Mouse (Mus musculus) forebrain, embryonic 12.5 days (tissue): ENCODE measurements at regions not wholly inside any gene's neighbourhood (a gene's known extent, or its start where the extent isn't known, plus 50 kb on each side); places are given as distances from the start of the nearest gene placed in this dataset.
A peak's percentile ranks its signal among the peaks of the same experiment; 100 is the strongest.

Experiments
- ATAC-seq: fragments of 200-750 bp; cut with Nextera tagmentation; 2 replicates; pipeline ENCODE4 v1.8.0; 2017; ENCODE audit warnings: moderate TSS enrichment; ENCODE audit not compliant: low FRiP score
- H3K27ac ChIP-seq: fragments of 300-500 bp; sonication (generic); 2 replicates; pipeline ENCODE4 v1.5.1; 2016; ENCODE audit warnings: mild to moderate bottlenecking
- H3K27me3 ChIP-seq: fragments of 300-500 bp; sonication (generic); 2 replicates; pipeline ENCODE4 v1.6.1; 2016; ENCODE audit warnings: mild to moderate bottlenecking
- H3K36me3 ChIP-seq: fragments of 300-500 bp; sonication (generic); replicated peaks from 2 replicates; pipeline ENCODE4 v1.6.1; 2016; ENCODE audit warnings: mild to moderate bottlenecking
- H3K4me1 ChIP-seq: fragments of 300-500 bp; sonication (generic); 2 replicates; pipeline ENCODE4 v1.6.1; 2016
- H3K4me2 ChIP-seq: fragments of 300-500 bp; sonication (generic); 2 replicates; pipeline ENCODE4 v1.6.1; 2016; ENCODE audit warnings: mild to moderate bottlenecking, moderate library complexity
- H3K4me3 ChIP-seq: fragments of 300-500 bp; sonication (generic); replicated peaks from 2 replicates; pipeline ENCODE4 v1.5.1; 2016; ENCODE audit warnings: mild to moderate bottlenecking
- H3K9ac ChIP-seq: fragments of 300-500 bp; sonication (generic); 2 replicates; pipeline ENCODE4 v1.6.1; 2016; ENCODE audit warnings: mild to moderate bottlenecking
- H3K9me3 ChIP-seq: fragments of 300-500 bp; sonication (generic); 2 replicates; pipeline ENCODE4 v1.6.1; 2016
- WGBS: fragments of 180-500 bp; shearing (Covaris S2); methylation state at CpG from one replicate; pipeline ENCODE4 v1.1.7; 2016; 5-methylcytosine and 5-hydroxymethylcytosine counted together

GRCm38 (mm10) chr10:60914391-60914790 is 83.0 kb upstream of the Unc5b start:
- Histone ChIP-seq H3K4me3 (no peak overlapping the region), H3K9ac (no peak overlapping the region), H3K36me3 (no peaks in the 10 kb centered on the region), H3K4me1 (peaks cover 45% of the 10 kb centered on the region), H3K27ac (no peak overlapping the region), H3K27me3 (peaks cover 2% of the 10 kb centered on the region; the same call in 1 of the 2 replicates), H3K4me2 (no peak overlapping the region), H3K9me3 (no peaks in the 10 kb centered on the region)
- ATAC-seq: no peak
- WGBS: 44% methylated on average over 7 of the region's 7 CpGs

- Histone ChIP-seq H3K9ac (no peak overlapping the region), H3K9me3 (no peaks in the 10 kb centered on the region)
- WGBS: 86% methylated on average over 11 of the region's 11 CpGs
These were observed 82.1 kb upstream of the Unc5b start for GRCm38 (mm10) chr10:60913456-60913900.

DNA sequence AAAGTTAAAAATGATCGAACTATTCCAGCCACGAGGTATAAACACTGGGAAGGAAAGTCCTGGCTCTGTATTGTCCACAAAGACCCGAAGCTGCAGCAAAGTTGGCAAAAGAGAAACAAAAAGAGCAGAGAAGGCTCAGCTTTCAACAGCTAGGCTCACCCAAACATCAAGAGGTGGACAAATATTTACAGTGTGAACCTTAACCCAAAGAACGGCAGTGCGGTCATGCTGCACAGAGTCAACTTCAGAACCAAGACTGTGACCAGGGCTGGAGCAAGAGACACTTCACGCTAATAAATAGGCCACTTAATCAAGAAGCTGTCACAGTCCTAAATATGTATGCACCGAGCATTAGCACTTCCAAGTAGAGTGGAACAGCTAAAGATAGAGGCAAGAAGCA is 73.0 kb upstream of the Unc5b start:
- Histone ChIP-seq H3K9ac (no peak overlapping the region), H3K4me1 (no peaks in the 10 kb centered on the region), H3K9me3 (0 out of 2 replicates have a peak, but pooled peaks cover 3% of the 10 kb centered on the region), H3K27me3 (no peaks in the 10 kb centered on the region), H3K4me2 (no peak overlapping the region), H3K27ac (no peak overlapping the region), H3K4me3 (no peak overlapping the region), H3K36me3 (no peaks in the 10 kb centered on the region)
- ATAC-seq: no peak
- WGBS: 74% methylated on average over 7 of the region's 7 CpGs

More at GRCm38 (mm10) chr10:60913456-60913900, 82.1 kb upstream of the Unc5b start:
- Histone ChIP-seq H3K27me3 (peaks cover 2% of the 10 kb centered on the region; the same call in 1 of the 2 replicates), H3K27ac (no peak overlapping the region), H3K36me3 (no peaks in the 10 kb centered on the region), H3K4me3 (no peak overlapping the region), H3K4me2 (no peak overlapping the region), H3K4me1 (peaks cover 39% of the 10 kb centered on the region)
- no peak for ATAC-seq

DNA sequence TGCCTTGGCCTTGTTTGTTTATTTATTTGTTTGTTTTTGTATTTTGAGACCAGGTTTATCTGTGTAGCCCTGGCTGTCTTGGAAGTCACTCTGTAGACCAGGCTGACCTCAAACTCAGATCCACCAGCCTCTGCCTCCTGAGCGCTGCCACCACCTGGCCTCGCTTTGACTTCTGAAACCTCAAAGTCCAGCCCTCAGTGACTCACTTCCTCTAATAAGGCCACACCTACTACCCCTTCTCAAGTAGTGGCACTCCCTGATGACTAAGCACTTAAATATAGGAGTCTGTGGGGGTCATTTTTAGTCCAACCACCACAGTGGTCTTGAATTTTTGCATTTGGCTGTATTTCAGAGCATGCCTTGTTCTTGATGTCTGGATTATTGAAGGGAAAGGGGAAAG is 69.6 kb upstream of the Unc5b start:
- no peaks in the 10 kb centered on the region for H3K36me3 ChIP-seq
- no peak overlapping the region for H3K4me3 ChIP-seq
- no peak overlapping the region for H3K4me2 ChIP-seq
- no peak overlapping the region for H3K27ac ChIP-seq
- no peak for ATAC-seq
- H3K9ac ChIP-seq: no peak overlapping the region
- WGBS: 93% methylated on average over 2 of the region's 2 CpGs
- no peaks in the 10 kb centered on the region for H3K9me3 ChIP-seq
- peaks cover under 1% of the 10 kb centered on the region for H3K4me1 ChIP-seq
- H3K27me3 ChIP-seq: no peaks in the 10 kb centered on the region

DNA sequence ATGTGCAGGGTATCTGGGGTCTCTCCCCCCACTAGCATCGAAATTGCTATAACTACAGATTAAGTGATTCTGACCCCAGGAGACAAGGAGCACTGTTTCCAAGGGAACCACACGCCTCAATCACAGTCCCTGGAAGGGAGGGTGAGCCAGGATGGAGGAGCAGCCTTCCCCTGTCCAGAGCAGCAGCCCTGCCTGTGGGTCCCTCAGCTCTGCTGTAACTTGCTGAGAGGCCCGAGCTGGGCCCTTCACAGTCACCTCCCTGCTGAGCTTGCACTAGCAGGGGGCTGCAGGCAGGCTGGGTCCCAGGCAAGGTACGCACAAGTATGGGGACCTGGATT is 62.4 kb upstream of the Unc5b start:
- WGBS: 28% methylated on average over 4 of the region's 4 CpGs
- no peak overlapping the region for H3K9ac ChIP-seq
- no peaks in the 10 kb centered on the region for H3K9me3 ChIP-seq
- peak; percentile 94 for ATAC-seq
- no peaks in the 10 kb centered on the region for H3K36me3 ChIP-seq
- H3K4me1 ChIP-seq: peaks cover 36% of the 10 kb centered on the region
- H3K27me3 ChIP-seq: no peaks in the 10 kb centered on the region
- no peak overlapping the region for H3K4me3 ChIP-seq
- peak overlapping the region; percentile 29 for H3K4me2 ChIP-seq
- peak overlapping the region; percentile 82 for H3K27ac ChIP-seq

DNA sequence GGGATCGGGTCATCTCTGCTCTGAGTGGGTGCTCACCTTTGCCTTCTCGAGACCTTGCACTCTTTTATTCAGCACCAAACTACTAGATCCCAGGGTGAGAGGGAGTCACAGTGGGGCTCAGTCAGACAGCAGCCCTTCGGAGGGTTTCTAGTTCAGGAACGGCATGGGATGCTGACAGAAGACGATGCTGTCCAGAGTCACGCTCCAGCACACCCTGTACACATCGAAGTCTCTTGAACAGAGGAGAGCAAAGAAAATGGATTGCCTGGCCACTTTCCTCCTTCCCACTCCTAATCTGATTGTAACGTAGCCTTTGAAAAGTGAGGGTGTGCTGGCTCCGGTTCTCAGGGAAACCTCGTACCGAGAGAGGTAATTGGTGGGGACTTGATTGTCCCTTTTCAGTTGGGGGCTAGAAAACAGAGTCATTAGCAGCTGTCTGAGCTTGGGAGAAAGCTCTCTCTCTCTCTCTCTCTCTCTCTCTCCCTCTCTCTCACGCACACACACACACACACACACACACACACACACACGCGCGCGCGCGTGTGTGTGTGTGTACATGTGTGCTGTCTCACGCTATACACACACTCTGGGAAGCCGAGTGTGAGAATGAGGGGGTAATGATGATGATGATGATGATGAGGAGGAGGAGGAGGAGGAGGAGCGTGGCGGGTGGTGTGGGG is 61.9 kb upstream of the Unc5b start:
- Histone ChIP-seq H3K4me2 (peak overlapping the region; percentile 29), H3K36me3 (no peaks in the 10 kb centered on the region), H3K4me1 (peaks cover 36% of the 10 kb centered on the region), H3K27ac (peak overlapping the region; percentile 82), H3K4me3 (no peak overlapping the region), H3K9ac (no peak overlapping the region), H3K27me3 (no peaks in the 10 kb centered on the region), H3K9me3 (no peaks in the 10 kb centered on the region)
- peak; percentile 70 for ATAC-seq
- WGBS: 46% methylated on average over 22 of the region's 22 CpGs

DNA sequence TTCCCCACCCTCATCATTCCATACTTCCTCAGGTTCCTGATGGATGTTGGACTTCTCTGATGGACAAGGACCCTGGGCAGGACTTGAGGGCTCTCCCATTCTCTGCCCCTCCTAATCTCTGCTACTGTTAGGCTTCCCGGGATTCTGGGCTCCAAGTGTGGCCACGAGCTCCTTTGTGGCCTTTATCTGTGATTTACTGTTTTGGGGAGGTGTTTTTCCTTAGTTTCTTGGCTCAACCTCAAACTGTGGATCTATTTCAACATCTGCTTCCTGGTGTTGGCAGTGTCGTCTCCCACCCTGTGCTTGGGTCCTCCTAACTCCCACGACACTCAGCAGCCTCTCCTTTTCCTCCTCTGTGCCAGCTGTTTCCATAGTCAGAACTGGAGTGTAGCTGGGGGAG is 61.3 kb upstream of the Unc5b start:
- H3K27me3 ChIP-seq: no peaks in the 10 kb centered on the region; the same call in 1 of the 2 replicates
- H3K36me3 ChIP-seq: no peaks in the 10 kb centered on the region
- H3K9ac ChIP-seq: no peak overlapping the region
- WGBS: 47% methylated on average over 4 of the region's 4 CpGs
- ATAC-seq: no peak; the same call in 1 of the 2 replicates
- H3K9me3 ChIP-seq: no peaks in the 10 kb centered on the region
- peak overlapping the region; percentile 29; the same call in 1 of the 2 replicates for H3K4me2 ChIP-seq
- H3K4me3 ChIP-seq: no peak overlapping the region
- H3K27ac ChIP-seq: peak overlapping the region; percentile 82
- peaks cover 36% of the 10 kb centered on the region for H3K4me1 ChIP-seq

DNA sequence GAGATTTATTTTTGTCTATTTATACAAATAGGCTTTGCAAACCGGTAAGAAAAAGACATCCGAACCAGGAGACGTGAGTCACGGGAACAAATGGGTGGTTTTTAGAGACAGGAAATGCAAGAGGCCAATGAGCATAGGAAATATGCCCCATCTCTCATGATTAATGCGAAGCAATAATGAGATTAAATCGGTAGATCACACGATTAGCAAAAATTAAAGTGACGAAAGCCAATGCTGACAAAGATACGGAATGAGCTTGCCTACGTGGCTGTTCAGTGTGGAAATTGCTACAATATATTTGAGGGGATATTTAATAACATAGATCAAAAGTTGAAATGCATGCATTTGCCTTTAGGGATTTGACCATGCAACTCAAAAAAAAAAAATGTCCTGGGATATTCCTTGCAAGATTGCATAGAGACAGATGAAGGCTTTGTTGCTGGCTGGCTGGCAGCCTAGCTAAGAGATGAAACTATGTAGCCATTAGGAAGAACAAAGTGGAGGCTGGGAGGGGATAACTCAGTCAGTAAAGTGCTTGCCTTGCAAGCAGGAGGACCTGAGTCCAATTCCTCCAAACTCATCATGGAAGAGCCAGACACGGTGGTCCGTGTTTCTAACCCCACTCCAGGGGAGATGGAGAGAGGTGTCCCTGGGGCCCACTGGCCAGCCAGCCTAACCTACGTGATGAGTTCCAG is 60.2 kb upstream of the Unc5b start:
- Histone ChIP-seq H3K27me3 (peaks cover 7% of the 10 kb centered on the region; the same call in 1 of the 2 replicates), H3K27ac (no peak overlapping the region), H3K4me1 (peaks cover 37% of the 10 kb centered on the region), H3K4me2 (no peak overlapping the region), H3K4me3 (no peak overlapping the region), H3K9ac (no peak overlapping the region), H3K9me3 (no peaks in the 10 kb centered on the region), H3K36me3 (no peaks in the 10 kb centered on the region)
- WGBS: 91% methylated on average over 13 of the region's 13 CpGs
- no peak for ATAC-seq

GRCm38 (mm10) chr10:60889792-60890191 is 58.4 kb upstream of the Unc5b start:
- no peaks in the 10 kb centered on the region for H3K36me3 ChIP-seq
- no peak overlapping the region for H3K9ac ChIP-seq
- H3K27me3 ChIP-seq: peaks cover 7% of the 10 kb centered on the region; the same call in 1 of the 2 replicates
- 91% methylated on average over 13 of the region's 13 CpGs for WGBS
- ATAC-seq: no peak
- H3K9me3 ChIP-seq: no peaks in the 10 kb centered on the region
- no peak overlapping the region for H3K4me3 ChIP-seq
- H3K27ac ChIP-seq: no peak overlapping the region
- H3K4me1 ChIP-seq: peaks cover 48% of the 10 kb centered on the region
- H3K4me2 ChIP-seq: no peak overlapping the region

GRCm38 (mm10) chr10:60888541-60888940 is 57.2 kb upstream of the Unc5b start:
- WGBS: 74% methylated on average over 7 of the region's 7 CpGs
- H3K4me3 ChIP-seq: no peak overlapping the region
- H3K9me3 ChIP-seq: no peaks in the 10 kb centered on the region
- H3K4me1 ChIP-seq: peaks cover 37% of the 10 kb centered on the region
- ATAC-seq: no peak
- H3K9ac ChIP-seq: no peak overlapping the region
- H3K27me3 ChIP-seq: peaks cover 7% of the 10 kb centered on the region; the same call in 1 of the 2 replicates
- H3K36me3 ChIP-seq: no peaks in the 10 kb centered on the region
- no peak overlapping the region for H3K4me2 ChIP-seq
- no peak overlapping the region for H3K27ac ChIP-seq

- H3K27ac ChIP-seq: peak overlapping the region; percentile 79
- H3K36me3 ChIP-seq: no peaks in the 10 kb centered on the region
- H3K9ac ChIP-seq: peak overlapping the region; percentile 29
- H3K4me2 ChIP-seq: peak overlapping the region; percentile 54
- peak overlapping the region; percentile 31 for H3K4me3 ChIP-seq
- peaks cover 21% of the 10 kb centered on the region for H3K4me1 ChIP-seq
- peaks cover 7% of the 10 kb centered on the region; the same call in 1 of the 2 replicates for H3K27me3 ChIP-seq
- 22% methylated on average over 25 of the region's 25 CpGs for WGBS
- no peaks in the 10 kb centered on the region for H3K9me3 ChIP-seq
- ATAC-seq: peak; percentile 90
These were observed 54.2 kb upstream of the Unc5b start for GRCm38 (mm10) chr10:60885348-60886275.

DNA sequence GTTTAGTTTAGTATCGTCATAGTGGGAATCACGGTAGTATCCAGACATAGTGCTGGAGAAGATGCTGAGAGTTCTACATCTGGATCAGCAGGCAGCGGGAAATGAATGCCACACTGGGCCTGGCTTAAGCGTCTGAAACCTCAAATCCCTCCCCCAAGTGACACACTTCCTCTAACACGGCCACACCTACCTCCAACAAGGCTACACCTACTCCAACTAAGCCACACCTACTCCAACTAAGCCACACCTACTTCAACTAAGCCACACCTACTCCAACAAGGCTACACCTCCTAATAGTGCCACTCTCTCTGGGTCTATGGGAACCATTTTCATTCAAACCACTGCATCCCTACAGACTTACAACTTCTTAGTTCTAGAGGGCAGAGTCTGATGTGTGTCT is 53.4 kb upstream of the Unc5b start:
- Histone ChIP-seq H3K27me3 (peaks cover 7% of the 10 kb centered on the region; the same call in 1 of the 2 replicates), H3K36me3 (no peaks in the 10 kb centered on the region), H3K4me3 (no peak overlapping the region), H3K9ac (no peak overlapping the region), H3K4me1 (peaks cover 18% of the 10 kb centered on the region), H3K9me3 (no peaks in the 10 kb centered on the region), H3K4me2 (no peak overlapping the region), H3K27ac (peak overlapping the region; percentile 79; the same call in 1 of the 2 replicates)
- 89% methylated on average over 5 of the region's 5 CpGs for WGBS
- ATAC-seq: no peak
